Mouse (Mus musculus) layer of hippocampus, postnatal 36 days (tissue): ENCODE measurements around the gene Snx29. TPM values are rescaled to one million over a fixed set of nuclear protein-coding genes. Genes with fewer than 3 reads are reported as not detected.

Experiments used
- DNase-seq, 2 experiments: peaks; one replicate each; pipeline ENCODE4 v3.0.0; 2022
- total RNA-seq, 2 experiments: library from RNA; stranded (reverse); gene quantifications; 2 replicates each; pipeline ENCODE4 v1.2.3; 2021

Gene Snx29
- total RNA-seq, 2 experiments from 2014 or later: 23.4 to 31.6 TPM

GRCm38 (mm10) chr16:11454871-11455270 is 132.2 kb downstream of the Snx29 start:
- no peak for DNase-seq

GRCm38 (mm10) chr16:11455545-11456140 is 132.9 kb downstream of the Snx29 start:
- no peak for DNase-seq

GRCm38 (mm10) chr16:11456141-11456645 is 133.5 kb downstream of the Snx29 start:
- DNase-seq: peak; percentile 49 to 54

GRCm38 (mm10) chr16:11457136-11457535 is 134.4 kb downstream of the Snx29 start:
- DNase-seq: no peak

- DNase-seq: no peak
These were observed 135.1 kb downstream of the Snx29 start for GRCm38 (mm10) chr16:11457609-11458350.

- DNase-seq: peak; percentile 25 to 29
These were observed 137.5 kb downstream of the Snx29 start for GRCm38 (mm10) chr16:11460210-11460609.

- DNase-seq: peak; percentile 48
These were observed 138.9 kb downstream of the Snx29 start for GRCm38 (mm10) chr16:11461612-11462011.

- peak; percentile 60 to 74 for DNase-seq
These were observed 145.9 kb downstream of the Snx29 start for GRCm38 (mm10) chr16:11468533-11469179.

GRCm38 (mm10) chr16:11469491-11469890 is 146.8 kb downstream of the Snx29 start:
- DNase-seq: no peak

- DNase-seq: no peak
These were observed 148.5 kb downstream of the Snx29 start for GRCm38 (mm10) chr16:11471246-11471645.

GRCm38 (mm10) chr16:11472852-11473251 is 150.1 kb downstream of the Snx29 start:
- DNase-seq: no peak

- no peak for DNase-seq
These were observed 150.8 kb downstream of the Snx29 start for GRCm38 (mm10) chr16:11473474-11473873.

- no peak for DNase-seq
These were observed 151.3 kb downstream of the Snx29 start for GRCm38 (mm10) chr16:11473893-11474505.

- no peak for DNase-seq
These were observed 152.6 kb downstream of the Snx29 start for GRCm38 (mm10) chr16:11475137-11475943.

GRCm38 (mm10) chr16:11476314-11476713 is 153.6 kb downstream of the Snx29 start:
- DNase-seq: no peak

GRCm38 (mm10) chr16:11476968-11477367 is 154.3 kb downstream of the Snx29 start:
- DNase-seq: no peak

- DNase-seq: no peak
These were observed 154.9 kb downstream of the Snx29 start for GRCm38 (mm10) chr16:11477591-11477990.

GRCm38 (mm10) chr16:11479605-11480004 is 156.9 kb downstream of the Snx29 start:
- no peak for DNase-seq

- no peak for DNase-seq
These were observed 159.5 kb downstream of the Snx29 start for GRCm38 (mm10) chr16:11482189-11482588.

GRCm38 (mm10) chr16:11494895-11495294 is 172.2 kb downstream of the Snx29 start:
- DNase-seq: no peak

- DNase-seq: no peak
These were observed 173.4 kb downstream of the Snx29 start for GRCm38 (mm10) chr16:11495923-11496616.
